12 mouse cellular contexts compared by ENCODE assay signal in the genomic region with DNA sequence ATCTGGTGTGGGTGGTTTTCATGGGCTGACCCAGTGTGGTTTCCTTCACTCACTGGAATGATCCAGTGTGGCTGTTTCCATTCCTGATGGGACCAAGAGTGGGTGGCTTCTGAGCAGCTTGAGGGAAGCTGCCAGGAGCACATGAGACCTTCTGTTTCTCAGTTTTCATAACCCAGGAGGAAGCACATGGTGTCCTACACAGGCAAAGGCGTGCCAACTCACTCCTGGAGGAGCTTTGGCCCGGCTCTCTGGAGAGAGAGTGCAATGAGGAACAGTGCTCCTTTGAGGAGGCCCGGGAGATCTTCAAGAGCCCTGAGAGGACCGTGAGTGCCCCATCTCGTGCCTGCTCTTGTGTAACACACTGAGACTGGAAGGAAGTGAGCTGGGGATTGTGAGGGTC. TPM values are rescaled to one million over a fixed set of nuclear protein-coding genes. Genes with fewer than 3 reads are reported as not detected.
DNase-seq lines count a peak whose midpoint lies in the region; ATAC-seq lines count a peak whose summit lies in the region.
"Had no signal": no experiment of that assay in that cellular context is flagged by ENCODE, and none has a peak within 500 bp of the region (broad histone marks: within the 10 kb centered on the region; RNA-seq: fewer than 3 reads in every experiment).

No protein-coding gene starts in this region.

- no peaks in the 10 kb centered on the region for H3K36me3 ChIP-seq in lung, embryonic 15.5 days
- H3K36me3 ChIP-seq: hindbrain, embryonic 15.5 days; stomach, embryonic 15.5 days had no signal

- DNase-seq in left cerebral cortex, adult 11 months (ENCODE audit: low spot score), result peak; percentile 49
- no peak for DNase-seq in left cerebral cortex, postnatal 4 days
- DNase-seq in right cerebral cortex, postnatal 36 days (ENCODE audit: low spot score in 2 of 2), result peak; percentile 66 to 86
- no peak for DNase-seq in urinary bladder, adult 18-20 months (ENCODE audit: low spot score in 2 of 2)
- no peak for DNase-seq in MN1 (ENCODE audit: low spot score)
- DNase-seq: heart, adult 11 months had no signal

- 43% methylated on average over 5 of the region's 5 CpGs for WGBS in lung, embryonic 15.5 days

- H3K9me3 ChIP-seq in lung, embryonic 15.5 days, result no peaks in the 10 kb centered on the region
- H3K9me3 ChIP-seq: hindbrain, embryonic 15.5 days; stomach, embryonic 15.5 days had no signal

- H3K9ac ChIP-seq in lung, embryonic 15.5 days, result no peak overlapping the region
- H3K9ac ChIP-seq: hindbrain, embryonic 15.5 days; stomach, embryonic 15.5 days had no signal

- H3K4me3 ChIP-seq in lung, embryonic 15.5 days, result no peak overlapping the region
- H3K4me3 ChIP-seq: hindbrain, embryonic 15.5 days; stomach, embryonic 15.5 days had no signal

- no peak overlapping the region for H3K4me2 ChIP-seq in lung, embryonic 15.5 days
- H3K4me2 ChIP-seq: hindbrain, embryonic 15.5 days; stomach, embryonic 15.5 days had no signal

- no peaks in the 10 kb centered on the region for H3K4me1 ChIP-seq in lung, embryonic 15.5 days
- H3K4me1 ChIP-seq: hindbrain, embryonic 15.5 days had no signal

- intact Hi-C loops in left cerebral cortex, postnatal 4 days (cut with DNase I), result no loop called here

- H3K27me3 ChIP-seq in lung, embryonic 15.5 days, result no peaks in the 10 kb centered on the region
- H3K27me3 ChIP-seq: hindbrain, embryonic 15.5 days; stomach, embryonic 15.5 days had no signal

- H3K27ac ChIP-seq in lung, embryonic 15.5 days, result no peak overlapping the region
- H3K27ac ChIP-seq: hindbrain, embryonic 15.5 days; stomach, embryonic 15.5 days had no signal

- ATAC-seq in granulocyte monocyte progenitor cell, adult 5-6 weeks (replicated peaks; ENCODE audit: poor library complexity, severe bottlenecking), result peak; percentile 75
- ATAC-seq in lung, embryonic 15.5 days (ENCODE audit: borderline replicate concordance, extremely low read depth, low FRiP score, low TSS enrichment), result 0 out of 2 replicates have a peak, but pooled peaks have one; percentile 28
- no peak for ATAC-seq in erythroblast, adult 5-6 weeks (replicated peaks; ENCODE audit: low FRiP score, poor library complexity, severe bottlenecking)

RNA-seq across cellular contexts. Expression of a gene that starts 2.6 kb away (rescaled TPM):
- total RNA-seq in left cerebral cortex, postnatal 4 days (2021), result under 1 TPM in 1 of 2 experiments, not detected in 1; 0.20 TPM
- total RNA-seq in granulocyte monocyte progenitor cell, adult 5-6 weeks (2014; fragmentation: Nextera tagmentation), result 1.3 TPM in 1 of 2 replicates, not detected in the other
- total RNA-seq in granulocyte monocyte progenitor cell, adult 5-6 weeks (2017), result 0.46 and 1.0 TPM in 2 replicates
- 0.19 and 0.32 TPM in 2 replicates for polyA plus RNA-seq in lung, embryonic 15.5 days (2015; fragmentation: Nextera tagmentation; extraction: Ambion mirVana)
- not detected in 2 replicates for total RNA-seq in erythroblast, adult 5-6 weeks (2015; ENCODE audit: low replicate concordance)
- not detected in 2 replicates for total RNA-seq in erythroblast, adult 5-6 weeks (2017; ENCODE audit: low replicate concordance)
- total RNA-seq: left cerebral cortex, postnatal 10 days had no signal

RNA-seq across cellular contexts. Expression of a gene that starts 8.6 kb away (rescaled TPM):
- under 1 TPM in 1 of 2 experiments, not detected in 1; 0.80 TPM for total RNA-seq in left cerebral cortex, postnatal 4 days (2021)
- 27.7 and 33.4 TPM in 2 replicates for total RNA-seq in granulocyte monocyte progenitor cell, adult 5-6 weeks (2014; fragmentation: Nextera tagmentation)
- total RNA-seq in granulocyte monocyte progenitor cell, adult 5-6 weeks (2017), result 21.3 and 23.1 TPM in 2 replicates
- 1.3 and 2.4 TPM in 2 replicates for polyA plus RNA-seq in lung, embryonic 15.5 days (2015; fragmentation: Nextera tagmentation; extraction: Ambion mirVana)
- 0.77 and 17.6 TPM in 2 replicates for total RNA-seq in erythroblast, adult 5-6 weeks (2015; ENCODE audit: low replicate concordance)
- total RNA-seq in erythroblast, adult 5-6 weeks (2017; ENCODE audit: low replicate concordance), result 15.5 and 20.8 TPM in 2 replicates

RNA-seq across cellular contexts. Expression of a gene that starts 32.2 kb away (rescaled TPM):
- not detected for total RNA-seq in left cerebral cortex, postnatal 4 days (2021)
- total RNA-seq in granulocyte monocyte progenitor cell, adult 5-6 weeks (2014; fragmentation: Nextera tagmentation), result not detected in 2 replicates
- 0.09 and 0.21 TPM in 2 replicates for total RNA-seq in granulocyte monocyte progenitor cell, adult 5-6 weeks (2017)
- polyA plus RNA-seq in lung, embryonic 15.5 days (2015; fragmentation: Nextera tagmentation; extraction: Ambion mirVana), result 0.42 and 0.46 TPM in 2 replicates
- total RNA-seq in erythroblast, adult 5-6 weeks (2015; ENCODE audit: low replicate concordance), result not detected in 2 replicates
- not detected in 2 replicates for total RNA-seq in erythroblast, adult 5-6 weeks (2017; ENCODE audit: low replicate concordance)
- total RNA-seq: left cerebral cortex, postnatal 10 days had no signal

Comparison
In these comparisons a context has a peak if more than half of its experiments do, and no peak if none do; other contexts are left out.
1. DNase-seq: peak in left cerebral cortex, adult 11 months (single experiment) and right cerebral cortex, postnatal 36 days (2 of 2); none in left cerebral cortex, postnatal 4 days (single experiment), urinary bladder, adult 18-20 months (0 of 2) and MN1 (single experiment).